Mouse (Mus musculus) T-cell, adult 66 days (primary cell): ENCODE data around the gene Ddx42. TPM values are rescaled to one million over a fixed set of nuclear protein-coding genes. Genes with fewer than 3 reads are reported as not detected.

ENCODE experiments used
- total RNA-seq, 2 experiments: library from RNA; stranded (reverse); gene quantifications; 3 replicates in 1 of 2; 4 replicates in 1 of 2; pipeline ENCODE4 v1.2.4; 2023

Ddx42 gene
- 10 to 100 TPM; 66.9 to 80.2 TPM for total RNA-seq

GRCm38 (mm10) chr11:106216730-106217490 is at the start of gene Ddx42:
Gene Ddx42, plus strand, starts transcription at chr11:106216926.

GRCm38 (mm10) chr11:106202123-106202465 is 14.6 kb upstream of the Ddx42 start, which contains the start of gene Strada:
Gene Strada, minus strand, starts transcription at chr11:106202168.

GRCm38 (mm10) chr11:106215927-106216729 is 598 bp upstream of the Ddx42 start, which contains the start of gene Ccdc47:
Gene Ccdc47, minus strand, starts transcription at chr11:106216344.

GRCm38 (mm10) chr11:106255685-106256451 is 39.1 kb downstream of the Ddx42 start, which contains the start of the genes Ftsj3 and Psmc5:
Gene Ftsj3, minus strand, starts transcription at chr11:106256079.
Gene Psmc5, plus strand, starts transcription at chr11:106256154.

GRCm38 (mm10) chr11:106272644-106273310 is 56.1 kb downstream of the Ddx42 start, which contains the start of gene Smarcd2:
Gene Smarcd2, minus strand, starts transcription at chr11:106272972.

GRCm38 (mm10) chr11:106276454-106276853 is 59.7 kb downstream of the Ddx42 start, which contains the start of gene Tcam1:
Gene Tcam1, plus strand, starts transcription at chr11:106276672.

Other genes with a start within 250 kb of the Ddx42 start
- gene Ace, start 249.0 kb upstream of the Ddx42 start, total RNA-seq = not detected
- not detected for gene Ace3, start 222.3 kb upstream of the Ddx42 start, total RNA-seq
- gene Kcnh6, start 208.8 kb upstream of the Ddx42 start, total RNA-seq = under 1 TPM; 0.38 to 0.86 TPM
- gene Dcaf7, start 180.1 kb upstream of the Ddx42 start, total RNA-seq = 10 to 100 TPM; 68.4 to 77.4 TPM
- gene Taco1, start 150.9 kb upstream of the Ddx42 start, total RNA-seq = 1 to 10 TPM; 7.5 to 8.9 TPM
- 100 to 1,000 TPM; 162 to 175 TPM for gene Map3k3, start 132.3 kb upstream of the Ddx42 start, total RNA-seq
- gene Gm10840, start 56.1 kb upstream of the Ddx42 start, total RNA-seq = 10 to 100 TPM; 18.0 to 22.1 TPM
- gene Limd2, start 56.1 kb upstream of the Ddx42 start, total RNA-seq = 100 to 1,000 TPM; 806 to 815 TPM
- gene Strada, start 14.8 kb upstream of the Ddx42 start, total RNA-seq = 10 to 100 TPM; 26.8 to 30.0 TPM
- gene Ccdc47, start 582 bp upstream of the Ddx42 start, total RNA-seq = 10 to 100 TPM; 45.3 to 52.9 TPM
- 100 to 1,000 TPM; 103 TPM for gene Ftsj3, start 39.2 kb downstream of the Ddx42 start, total RNA-seq
- 10 to 100 TPM; 52.2 to 59.5 TPM for gene Psmc5, start 39.2 kb downstream of the Ddx42 start, total RNA-seq
- gene Smarcd2, start 56.0 kb downstream of the Ddx42 start, total RNA-seq = 100 to 1,000 TPM; 110 to 113 TPM
- gene Tcam1, start 59.7 kb downstream of the Ddx42 start, total RNA-seq = under 1 TPM; 0.26 to 0.36 TPM
- not detected for gene Gh, start 84.9 kb downstream of the Ddx42 start, total RNA-seq
- 10 to 100 TPM in 1 of 2 experiments, 1 to 10 TPM in 1; 4.0 to 11.3 TPM for gene Cd79b, start 97.8 kb downstream of the Ddx42 start, total RNA-seq
- gene Scn4a, start 136.4 kb downstream of the Ddx42 start, total RNA-seq = under 1 TPM; 0.12 to 0.77 TPM
- gene Prr29, start 148.5 kb downstream of the Ddx42 start, total RNA-seq = under 1 TPM; 0.76 to 0.80 TPM
- gene Icam2, start 171.1 kb downstream of the Ddx42 start, total RNA-seq = 10 to 100 TPM; 58.5 to 71.3 TPM